28 mouse cellular contexts compared by ENCODE assay signal in the genomic region with DNA sequence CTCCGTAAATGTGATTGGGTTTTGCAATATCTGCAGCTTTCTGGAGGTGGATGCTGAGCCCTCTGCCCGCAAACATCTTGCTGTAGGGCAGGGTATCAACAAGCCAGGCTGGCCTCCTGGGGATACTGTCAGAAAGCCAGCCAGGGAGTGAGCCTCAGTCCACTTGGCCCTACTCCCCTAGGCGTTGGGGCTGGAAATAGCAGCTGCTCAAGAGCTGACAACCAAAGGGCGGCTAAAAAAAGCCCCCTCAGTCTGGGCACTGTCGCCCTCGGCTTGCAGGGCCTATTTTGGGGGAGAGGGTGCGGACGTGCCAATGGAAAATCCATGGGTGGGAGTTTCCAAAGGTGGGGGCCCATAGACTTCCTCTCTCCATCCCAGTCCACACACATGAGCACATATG. TPM values are rescaled to one million over a fixed set of nuclear protein-coding genes. Genes with fewer than 3 reads are reported as not detected.
DNase-seq lines count a peak whose midpoint lies in the region; ATAC-seq lines count a peak whose summit lies in the region.
"Had no signal": no experiment of that assay in that cellular context is flagged by ENCODE, and none has a peak within 500 bp of the region (broad histone marks: within the 10 kb centered on the region; RNA-seq: fewer than 3 reads in every experiment).

No protein-coding gene starts in this region.

- peak overlapping the region; percentile 46 for H3K4me2 ChIP-seq in heart, embryonic 11.5 days
- H3K4me2 ChIP-seq: embryonic facial prominence, embryonic 13.5 days; limb, embryonic 13.5 days; liver, embryonic 15.5 days; stomach, embryonic 15.5 days had no signal

- H3K4me3 ChIP-seq in heart, embryonic 11.5 days (ENCODE audit: low read depth, low read length), result peak overlapping the region; percentile 26
- H3K4me3 ChIP-seq: embryonic facial prominence, embryonic 13.5 days; left cerebral cortex, adult 2 months; limb, embryonic 13.5 days; liver, embryonic 15.5 days; stomach, embryonic 15.5 days had no signal

- H3K27ac ChIP-seq in heart, embryonic 11.5 days (ENCODE audit: low read depth, low read length), result peak overlapping the region; percentile 95
- H3K27ac ChIP-seq: embryonic facial prominence, embryonic 13.5 days; hindbrain, postnatal 0 days; left cerebral cortex, adult 2 months; limb, embryonic 13.5 days; liver, embryonic 15.5 days; stomach, embryonic 15.5 days had no signal

- no peaks in the 10 kb centered on the region for H3K9me3 ChIP-seq in heart, embryonic 11.5 days (replicated peaks; ENCODE audit: control insufficient read depth, low read length)
- H3K9me3 ChIP-seq: embryonic facial prominence, embryonic 13.5 days; limb, embryonic 13.5 days; liver, embryonic 15.5 days; stomach, embryonic 15.5 days had no signal

- H3K9ac ChIP-seq in heart, embryonic 11.5 days (ENCODE audit: low read depth, low read length), result peak overlapping the region; percentile 56; the same call in 1 of the 2 replicates
- H3K9ac ChIP-seq: embryonic facial prominence, embryonic 13.5 days; limb, embryonic 13.5 days; liver, embryonic 15.5 days; stomach, embryonic 15.5 days had no signal

- WGBS in heart, embryonic 11.5 days (ENCODE audit: insufficient replicate concordance), result 37% methylated on average over 8 of the region's 8 CpGs

- H3K36me3 ChIP-seq in heart, embryonic 11.5 days (ENCODE audit: control insufficient read depth, insufficient read depth, low read length), result no peaks in the 10 kb centered on the region
- H3K36me3 ChIP-seq: embryonic facial prominence, embryonic 13.5 days; limb, embryonic 13.5 days; liver, embryonic 15.5 days; stomach, embryonic 15.5 days had no signal

- peak; percentile 29 to 33 for DNase-seq in cerebellum, postnatal 14 days
- no peak for DNase-seq in cerebellum, postnatal 25 days
- DNase-seq in adipocyte (ENCODE audit: low spot score), result peak; percentile 49
- DNase-seq in heart, postnatal 14 days, result peak; percentile 59 to 74
- no peak for DNase-seq in c-Kit-positive CD71-positive TER-119-positive erythroid progenitor cells, embryonic 14.5 days (ENCODE audit: low spot score)
- DNase-seq in right cerebral cortex, postnatal 10 days (ENCODE audit: low spot score in 2 of 2), result no peak
- DNase-seq in thymus, postnatal 25 days, result no peak
- DNase-seq: adrenal gland, postnatal 10 days; cerebellum, adult 18-20 months; kidney, adult 18-20 months; kidney, postnatal 14 days; lung, postnatal 36 days; right cerebral cortex, adult 18-20 months; spleen, adult 18-20 months; thymus, adult 2 months had no signal

- peaks cover 68% of the 10 kb centered on the region for H3K4me1 ChIP-seq in heart, embryonic 11.5 days (ENCODE audit: control insufficient read depth, insufficient read depth, low read length)
- H3K4me1 ChIP-seq: embryonic facial prominence, embryonic 13.5 days; liver, embryonic 15.5 days had no signal

- H3K27me3 ChIP-seq in heart, embryonic 11.5 days (ENCODE audit: control insufficient read depth, insufficient read depth, low read length), result no peaks in the 10 kb centered on the region
- H3K27me3 ChIP-seq: CH12.LX; embryonic facial prominence, embryonic 13.5 days; limb, embryonic 13.5 days; liver, embryonic 15.5 days; stomach, embryonic 15.5 days had no signal

- ATAC-seq in heart, embryonic 11.5 days (replicated peaks; ENCODE audit: insufficient number of reproducible peaks, low FRiP score, low TSS enrichment), result peak; percentile 35
- ATAC-seq: hindbrain, postnatal 0 days had no signal

- intact Hi-C loops in heart, postnatal 14 days (cut with DNase I), result no loop called here

RNA-seq across cellular contexts. Expression of gene Cdh16, which starts 15.0 kb away (rescaled TPM):
- polyA plus RNA-seq in heart, embryonic 11.5 days (2014; fragmentation: Nextera tagmentation; extraction: Ambion mirVana), result 14.5 and 16.4 TPM in 2 replicates
- total RNA-seq in heart, postnatal 14 days (2021), result 1 to 10 TPM; 3.3 to 3.5 TPM
- total RNA-seq: CH12.LX; granulocyte monocyte progenitor cell, adult 5-6 weeks; hindbrain, postnatal 0 days; layer of hippocampus, adult 8-10 months; left cerebral cortex, adult 2 months; midbrain, postnatal 0 days had no signal
- polyA plus RNA-seq: brain, embryonic 14.5 days; embryonic facial prominence, embryonic 13.5 days; hindbrain, postnatal 0 days; limb, embryonic 13.5 days; midbrain, postnatal 0 days; neural tube, embryonic 11.5 days had no signal

RNA-seq across cellular contexts. Expression of gene Pdp2, which starts 18.0 kb away (rescaled TPM):
- polyA plus RNA-seq in heart, embryonic 11.5 days (2014; fragmentation: Nextera tagmentation; extraction: Ambion mirVana), result 9.5 and 10.2 TPM in 2 replicates
- 10 to 100 TPM; 17.0 to 18.2 TPM for total RNA-seq in heart, postnatal 14 days (2021)

RNA-seq across cellular contexts. Expression of gene Rrad, which starts 21.9 kb away (rescaled TPM):
- 300 and 328 TPM in 2 replicates for polyA plus RNA-seq in heart, embryonic 11.5 days (2014; fragmentation: Nextera tagmentation; extraction: Ambion mirVana)
- 100 to 1,000 TPM; 198 to 203 TPM for total RNA-seq in heart, postnatal 14 days (2021)

RNA-seq across cellular contexts. Expression of gene Ciao2b, which starts 32.5 kb away (rescaled TPM):
- 189 and 199 TPM in 2 replicates for polyA plus RNA-seq in heart, embryonic 11.5 days (2014; fragmentation: Nextera tagmentation; extraction: Ambion mirVana)
- 10 to 100 TPM; 52.9 to 63.6 TPM for total RNA-seq in heart, postnatal 14 days (2021)

Comparison
In these comparisons a context has a peak if more than half of its experiments do, and no peak if none do; other contexts are left out.
1. DNase-seq: peak in cerebellum, postnatal 14 days (2 of 2), adipocyte (single experiment) and heart, postnatal 14 days (2 of 2); none in cerebellum, postnatal 25 days (0 of 2), c-Kit-positive CD71-positive TER-119-positive erythroid progenitor cells, embryonic 14.5 days (single experiment), right cerebral cortex, postnatal 10 days (0 of 2) and thymus, postnatal 25 days (single experiment).